Mouse (Mus musculus): ENCODE data around the gene Chrdl1.

DNA sequence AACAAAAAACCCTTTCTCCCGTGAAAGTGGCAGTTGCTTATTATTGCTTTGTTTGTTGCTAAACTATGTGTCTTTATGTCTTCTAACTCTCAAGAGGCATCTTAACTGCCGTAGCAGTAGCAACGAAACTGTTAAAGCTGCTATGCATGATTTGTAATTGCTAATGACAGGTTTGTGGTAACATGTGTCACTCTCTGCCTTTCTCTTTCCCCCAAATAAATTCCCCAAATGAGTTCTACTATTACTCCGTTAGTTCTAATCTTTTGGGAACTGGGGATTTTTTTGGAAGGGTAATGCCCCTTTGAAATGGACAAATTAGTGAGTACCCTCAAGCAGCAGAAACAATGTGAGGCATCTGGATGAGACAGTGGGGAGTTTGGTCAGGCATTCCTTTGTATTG, 55.9 kb downstream of the Chrdl1 start:
- TF ChIP-seq CTCF (IDR thresholded peaks at IDR 0.05; ENCODE audit: borderline replicate concordance, insufficient read depth, low read length): no peak
- no peak for TF ChIP-seq POLR2A (IDR thresholded peaks at IDR 0.05; ENCODE audit: low read depth, low read length)

All from embryonic fibroblast, embryonic 13.5 days (primary cell).